Mouse (Mus musculus) cortical plate, adult 2 months (tissue): ENCODE measurements around the gene Slc7a6os. TPM values are rescaled to one million over a fixed set of nuclear protein-coding genes. Genes with fewer than 3 reads are reported as not detected.

ENCODE experiments used
- H3K27ac ChIP-seq: fragments of 200-500 bp; 2 replicates; pipeline ENCODE4 v1.5.1; 2012; ENCODE audit warnings: low read length, control low read depth, inconsistent platforms; ENCODE audit not compliant: insufficient read depth
- H3K4me1 ChIP-seq: fragments of 200-500 bp; 2 replicates; pipeline ENCODE4 v1.6.1; 2011; ENCODE audit warnings: low read length; ENCODE audit not compliant: control insufficient read depth, insufficient read depth
- H3K4me3 ChIP-seq: fragments of 200-500 bp; 2 replicates; pipeline ENCODE4 v1.5.1; 2011; ENCODE audit warnings: mild to moderate bottlenecking, low read length, control low read depth; ENCODE audit not compliant: insufficient read depth
- CTCF ChIP-seq: fragments of 200-500 bp; IDR thresholded peaks from 2 replicates; pipeline ENCODE4 v1.5.1; 2011; ENCODE audit warnings: mild to moderate bottlenecking, control low read depth, low read length; ENCODE audit not compliant: insufficient read depth; ENCODE audit errors: extremely low read depth
- POLR2A ChIP-seq: fragments of 200-500 bp; IDR thresholded peaks from 2 replicates; pipeline ENCODE4 v1.6.1; 2011; ENCODE audit warnings: mild to moderate bottlenecking, low read length, control low read depth; ENCODE audit not compliant: insufficient read depth; ENCODE audit errors: extremely low read depth
- polyA plus RNA-seq: library from polyadenylated mRNA; depleted of rRNA; stranded (reverse); fragments of >200 nt; gene quantifications from 2 replicates; pipeline ENCODE4 v1.2.3, GENCODE M21; 2012; rRNA removed

Gene Slc7a6os
- 26.3 and 28.0 TPM in 2 replicates for polyA plus RNA-seq

GRCm38 (mm10) chr8:106210821-106211345 lies at the start of gene Slc7a6os, which contains the start of gene Prmt7:
Slc7a6os (minus strand) TSS chr8:106210935.
Prmt7 (plus strand) TSS chr8:106210936.
- peak; percentile 91 for TF ChIP-seq POLR2A
- TF ChIP-seq CTCF = no peak
- Histone ChIP-seq H3K4me3 (peak within 1 kb of the TSS; percentile 73), H3K27ac (peak within 1 kb of the TSS; percentile 17; the same call in 1 of the 2 replicates), H3K4me1 (peaks cover 2% of the 10 kb centered on the region; the same call in 1 of the 2 replicates)

- no peak overlapping the region for H3K27ac ChIP-seq
- no peak overlapping the region for H3K4me3 ChIP-seq
- TF ChIP-seq CTCF (no peak), POLR2A (no peak)
- H3K4me1 ChIP-seq = no peaks in the 10 kb centered on the region
Measured at GRCm38 (mm10) chr8:106259579-106260255, 49.0 kb upstream of the Slc7a6os start.

DNA sequence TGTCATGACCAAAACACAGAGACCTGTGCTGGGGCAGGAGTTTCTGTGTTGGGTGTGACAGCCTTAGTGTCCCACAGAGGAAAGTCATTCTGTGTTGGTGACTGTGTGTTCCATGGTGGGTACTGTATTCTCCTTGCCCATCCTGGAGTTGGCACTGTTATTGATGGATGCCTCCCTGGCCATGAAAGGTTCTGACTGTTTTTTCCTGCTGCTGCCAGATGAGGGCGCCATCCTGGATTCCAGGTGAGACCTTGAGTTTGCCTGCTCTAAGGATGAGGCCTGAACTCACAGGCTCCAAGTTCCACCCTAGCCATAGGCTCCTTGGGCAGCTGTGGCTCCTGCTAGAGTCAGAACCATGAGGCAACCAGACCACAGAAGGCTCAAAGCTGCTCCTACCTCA lies 47.4 kb upstream of the Slc7a6os start:
- no peak overlapping the region for H3K4me3 ChIP-seq
- TF ChIP-seq CTCF = peak; percentile 37; the same call in 1 of the 2 replicates
- TF ChIP-seq POLR2A = no peak
- no peak overlapping the region for H3K27ac ChIP-seq
- no peaks in the 10 kb centered on the region for H3K4me1 ChIP-seq

GRCm38 (mm10) chr8:106250186-106250585 lies 39.5 kb upstream of the Slc7a6os start:
- Histone ChIP-seq H3K4me1 (peaks cover 1% of the 10 kb centered on the region; the same call in 1 of the 2 replicates), H3K27ac (no peak overlapping the region), H3K4me3 (no peak overlapping the region)
- no peak for TF ChIP-seq CTCF
- no peak for TF ChIP-seq POLR2A

- TF ChIP-seq POLR2A (no peak), CTCF (no peak)
Measured at GRCm38 (mm10) chr8:106237106-106237505, 26.4 kb upstream of the Slc7a6os start.

DNA sequence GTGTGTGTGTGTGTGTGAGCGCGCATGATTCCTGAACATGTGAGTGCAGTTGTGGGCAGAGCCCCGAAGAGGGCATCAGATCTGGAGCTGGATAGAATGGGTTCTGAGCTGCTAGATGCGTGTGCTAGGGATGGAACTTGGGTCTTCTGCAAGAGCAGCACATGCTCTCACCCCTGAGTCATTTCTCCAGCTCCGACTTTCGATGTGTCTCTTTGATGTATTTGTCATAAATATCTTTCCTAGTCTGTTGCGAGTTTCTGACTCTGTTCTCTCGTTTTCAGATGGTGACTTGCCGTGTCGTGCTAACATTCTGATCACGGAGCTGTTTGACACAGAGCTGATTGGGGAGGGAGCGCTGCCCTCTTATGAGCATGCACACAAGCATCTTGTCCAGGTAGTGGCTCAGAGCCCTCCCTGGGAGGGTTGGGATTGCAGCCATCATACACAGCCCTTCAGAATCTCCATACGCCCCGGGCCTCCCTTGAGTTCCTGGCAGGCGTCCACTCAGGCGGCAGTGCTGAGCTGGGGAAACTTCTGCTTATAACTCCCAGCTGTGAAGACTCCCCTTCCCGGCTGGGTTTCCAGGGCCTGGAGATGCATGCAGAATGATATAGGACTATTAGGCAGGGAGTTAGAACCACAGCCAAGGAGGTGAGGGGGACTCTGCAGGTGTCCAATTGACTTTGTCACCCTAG lies 24.0 kb upstream of the Slc7a6os start:
- Histone ChIP-seq H3K4me1 (no peaks in the 10 kb centered on the region), H3K27ac (no peak overlapping the region), H3K4me3 (no peak overlapping the region)
- TF ChIP-seq CTCF (no peak), POLR2A (no peak)

More at GRCm38 (mm10) chr8:106237106-106237505, 26.4 kb upstream of the Slc7a6os start:
- Histone ChIP-seq H3K4me3 (no peak overlapping the region), H3K27ac (no peak overlapping the region), H3K4me1 (no peaks in the 10 kb centered on the region)

GRCm38 (mm10) chr8:106232751-106233150 lies 22.0 kb upstream of the Slc7a6os start:
- Histone ChIP-seq H3K4me3 (no peak overlapping the region), H3K27ac (no peak overlapping the region), H3K4me1 (no peaks in the 10 kb centered on the region)
- TF ChIP-seq POLR2A (no peak), CTCF (no peak)

- Histone ChIP-seq H3K4me1 (no peaks in the 10 kb centered on the region), H3K27ac (no peak overlapping the region), H3K4me3 (no peak overlapping the region)
- TF ChIP-seq POLR2A = no peak
- no peak for TF ChIP-seq CTCF
Measured at GRCm38 (mm10) chr8:106231536-106231935, 20.8 kb upstream of the Slc7a6os start.

- no peak overlapping the region for H3K27ac ChIP-seq
- H3K4me1 ChIP-seq = no peaks in the 10 kb centered on the region
- no peak overlapping the region for H3K4me3 ChIP-seq
- TF ChIP-seq CTCF = peak; percentile 89
- no peak for TF ChIP-seq POLR2A
Measured at GRCm38 (mm10) chr8:106226589-106226988, 15.9 kb upstream of the Slc7a6os start.

DNA sequence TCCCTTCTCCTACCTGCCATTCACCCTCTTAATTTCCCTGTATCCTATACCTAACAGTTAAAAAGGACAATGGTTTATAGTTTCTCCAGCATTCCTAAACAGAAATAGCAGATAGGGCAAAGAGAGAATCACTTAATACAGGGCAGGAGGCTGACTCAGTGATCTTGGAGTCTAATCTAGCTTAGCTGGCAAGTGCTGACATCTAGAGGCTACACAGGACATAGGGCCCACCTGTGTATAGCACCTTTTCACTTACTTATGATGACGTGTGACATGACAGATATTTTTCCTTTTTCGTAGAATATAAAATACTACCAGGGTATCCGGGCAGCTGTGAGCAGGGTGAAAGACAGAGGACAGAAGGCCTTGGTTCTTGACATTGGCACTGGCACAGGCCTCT lies 8.9 kb upstream of the Slc7a6os start:
- Histone ChIP-seq H3K4me1 (no peaks in the 10 kb centered on the region), H3K4me3 (no peak overlapping the region), H3K27ac (no peak overlapping the region)
- TF ChIP-seq POLR2A (no peak), CTCF (0 out of 2 replicates have a peak, but pooled peaks have one; percentile 15)
